In genomic region chr5:52993490-52994282, GRCm38 (mm10) we compare ENCODE assay signal across 20 mouse cellular contexts. TPM values are rescaled to one million over a fixed set of nuclear protein-coding genes. Genes with fewer than 3 reads are reported as not detected.
A peak's percentile ranks its signal among the peaks of the same experiment; 100 is the strongest.
DNase-seq lines count a peak whose midpoint lies in the region; ATAC-seq and TF ChIP-seq lines count a peak whose summit lies in the region.
"Had no signal": no experiment of that assay in that cellular context is flagged by ENCODE, and none has a peak within 500 bp of the region (broad histone marks: within the 10 kb centered on the region; RNA-seq: fewer than 3 reads in every experiment).

No protein-coding gene starts in this region.

- peak overlapping the region; percentile 18; the same call in 1 of the 2 replicates for H3K9ac ChIP-seq in intestine, postnatal 0 days (ENCODE audit: low read depth, low read length)
- no peak overlapping the region for H3K9ac ChIP-seq in lung, postnatal 0 days (replicated peaks; ENCODE audit: low read depth)
- H3K9ac ChIP-seq: embryonic facial prominence, embryonic 15.5 days; hindbrain, embryonic 14.5 days; kidney, embryonic 15.5 days had no signal

- no peak for ATAC-seq in intestine, postnatal 0 days
- ATAC-seq in lung, postnatal 0 days = peak; percentile 85

- no peak for TF ChIP-seq CTCF in intestine, postnatal 0 days (IDR thresholded peaks at IDR 0.05; ENCODE audit: low read depth)
- TF ChIP-seq CTCF in lung, postnatal 0 days (IDR thresholded peaks at IDR 0.05) = no peak

- H3K27ac ChIP-seq in intestine, postnatal 0 days (ENCODE audit: low read depth, low read length) = peak overlapping the region; percentile 68
- peak overlapping the region; percentile 57; the same call in 1 of the 2 replicates for H3K27ac ChIP-seq in lung, postnatal 0 days (ENCODE audit: low read length)
- H3K27ac ChIP-seq: embryonic facial prominence, embryonic 15.5 days; hindbrain, embryonic 14.5 days; kidney, embryonic 15.5 days; macrophage; midbrain, embryonic 10.5 days had no signal

- no peaks in the 10 kb centered on the region for H3K9me3 ChIP-seq in intestine, postnatal 0 days (ENCODE audit: control insufficient read depth)
- no peaks in the 10 kb centered on the region for H3K9me3 ChIP-seq in lung, postnatal 0 days (ENCODE audit: low read length)
- H3K9me3 ChIP-seq: embryonic facial prominence, embryonic 15.5 days; kidney, embryonic 15.5 days; midbrain, embryonic 10.5 days had no signal

- H3K36me3 ChIP-seq in intestine, postnatal 0 days (ENCODE audit: control insufficient read depth, insufficient read depth) = no peaks in the 10 kb centered on the region
- no peaks in the 10 kb centered on the region for H3K36me3 ChIP-seq in lung, postnatal 0 days (ENCODE audit: insufficient read depth, low read length)
- H3K36me3 ChIP-seq: embryonic facial prominence, embryonic 15.5 days; kidney, embryonic 15.5 days; midbrain, embryonic 10.5 days had no signal

- H3K4me3 ChIP-seq in intestine, postnatal 0 days (ENCODE audit: low read depth, low read length) = no peak overlapping the region
- H3K4me3 ChIP-seq in lung, postnatal 0 days (ENCODE audit: low read depth, low read length) = no peak overlapping the region
- H3K4me3 ChIP-seq: embryonic facial prominence, embryonic 15.5 days; kidney, embryonic 15.5 days; midbrain, embryonic 10.5 days had no signal

- H3K4me2 ChIP-seq in intestine, postnatal 0 days (replicated peaks; ENCODE audit: low read depth) = peak overlapping the region; percentile 46
- H3K4me2 ChIP-seq in lung, postnatal 0 days (replicated peaks; ENCODE audit: low read depth, low read length) = no peak overlapping the region
- H3K4me2 ChIP-seq: embryonic facial prominence, embryonic 15.5 days; hindbrain, embryonic 14.5 days; kidney, embryonic 15.5 days had no signal

- peak; percentile 65 for DNase-seq in heart, adult 11 months
- DNase-seq in heart, adult 8-10 months (ENCODE audit: low spot score) = no peak
- peak; percentile 90 for DNase-seq in lung, postnatal 0 days (ENCODE audit: low spot score)
- peak; percentile 46 for DNase-seq in testis, postnatal 10 days (ENCODE audit: low spot score)
- DNase-seq in urinary bladder, adult 2 months (ENCODE audit: low spot score) = no peak
- no peak for DNase-seq in spleen, postnatal 10 days (ENCODE audit: low spot score in 2 of 2)
- DNase-seq: cerebellum, adult 11 months; cerebellum, postnatal 25 days; heart, postnatal 36 days; thymus, adult 18-20 months; thymus, postnatal 4 days had no signal

- peak; percentile 97 for TF ChIP-seq EP300 in lung, postnatal 0 days (IDR thresholded peaks at IDR 0.05)

- 54% methylated on average over 12 of the region's 12 CpGs for WGBS in intestine, postnatal 0 days
- WGBS in lung, postnatal 0 days = 51% methylated on average over 12 of the region's 12 CpGs

- peaks cover 6% of the 10 kb centered on the region; the same call in 1 of the 2 replicates for H3K4me1 ChIP-seq in intestine, postnatal 0 days (replicated peaks; ENCODE audit: control insufficient read depth, insufficient read depth, low read length)
- no peaks in the 10 kb centered on the region for H3K4me1 ChIP-seq in lung, postnatal 0 days (ENCODE audit: insufficient read depth, low read depth, low read length)
- H3K4me1 ChIP-seq: embryonic facial prominence, embryonic 15.5 days had no signal

- H3K27me3 ChIP-seq in intestine, postnatal 0 days (replicated peaks; ENCODE audit: control insufficient read depth, insufficient read depth, low read length) = no peaks in the 10 kb centered on the region
- no peaks in the 10 kb centered on the region for H3K27me3 ChIP-seq in lung, postnatal 0 days (replicated peaks; ENCODE audit: insufficient read depth, low read length)
- H3K27me3 ChIP-seq: embryonic facial prominence, embryonic 15.5 days; kidney, embryonic 15.5 days had no signal

RNA-seq across cellular contexts. Expression of gene Slc34a2, which starts 44.2 kb away (rescaled TPM):
- total RNA-seq in heart, adult 8-10 months (2022) = under 1 TPM in 1 of 4 experiments, not detected in 3; 0.09 TPM
- 132 and 161 TPM in 2 replicates for polyA plus RNA-seq in intestine, postnatal 0 days (2015; fragmentation: Nextera tagmentation; extraction: Ambion mirVana)
- polyA plus RNA-seq in lung, postnatal 0 days (2015; fragmentation: Nextera tagmentation; extraction: Ambion mirVana) = 772 and 801 TPM in 2 replicates
- polyA plus RNA-seq in urinary bladder, adult 2 months (2012; rRNA removed) = 0.03 TPM in 1 of 2 replicates, not detected in the other
- total RNA-seq: gastrocnemius, adult 18-20 months; layer of hippocampus, postnatal 25 days had no signal
- polyA plus RNA-seq: heart, embryonic 14.5 days; macrophage; midbrain, embryonic 10.5 days had no signal

Comparison
In these comparisons a context has a peak if more than half of its experiments do, and no peak if none do; other contexts are left out.
1. DNase-seq: peak in heart, adult 11 months (single experiment), lung, postnatal 0 days (single experiment) and testis, postnatal 10 days (single experiment); none in heart, adult 8-10 months (single experiment), urinary bladder, adult 2 months (single experiment) and spleen, postnatal 10 days (0 of 2).
2. RNA of gene Slc34a2, which starts 44.2 kb away (polyA plus RNA-seq): 772 to 801 TPM in lung, postnatal 0 days and 132 to 161 TPM in intestine, postnatal 0 days; 0.03 TPM in urinary bladder, adult 2 months; every median in the first group is over 100 times any median in the second.